ENCODE assay signal across 12 mouse cellular contexts in the genomic region with DNA sequence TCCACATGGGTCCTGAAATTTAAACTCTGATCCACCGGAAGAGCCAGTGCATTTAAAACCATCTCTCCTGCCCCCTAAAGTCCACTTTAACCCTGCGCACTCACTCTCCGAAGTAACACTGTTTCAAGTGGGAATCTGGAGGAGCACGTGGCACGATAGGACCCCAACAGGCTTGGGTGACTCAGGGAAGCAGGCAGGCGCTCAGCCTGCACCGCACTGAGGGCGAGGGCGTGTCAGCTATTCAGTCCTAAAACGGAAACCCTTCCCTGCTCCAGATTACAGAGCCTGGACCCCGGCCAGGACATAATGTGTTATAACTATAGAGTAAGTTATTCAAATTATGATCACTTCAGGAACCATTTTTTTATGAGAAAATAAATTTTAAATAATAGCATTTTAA. TPM values are rescaled to one million over a fixed set of nuclear protein-coding genes. Genes with fewer than 3 reads are reported as not detected.
DNase-seq lines count a peak whose midpoint lies in the region; ATAC-seq and TF ChIP-seq lines count a peak whose summit lies in the region.
"Had no signal": no experiment of that assay in that cellular context is flagged by ENCODE, and none has a peak within 500 bp of the region (broad histone marks: within the 10 kb centered on the region; RNA-seq: fewer than 3 reads in every experiment).

No protein-coding gene starts in this region.

- no peak overlapping the region for H3K9ac ChIP-seq in heart, postnatal 0 days (replicated peaks; ENCODE audit: low read depth, low read length)
- no peak overlapping the region for H3K9ac ChIP-seq in lung, embryonic 14.5 days
- H3K9ac ChIP-seq: hindbrain, embryonic 14.5 days; liver, embryonic 15.5 days had no signal

- peak overlapping the region; percentile 30 for H3K27ac ChIP-seq in heart, postnatal 0 days (ENCODE audit: low read depth)
- H3K27ac ChIP-seq in lung, embryonic 14.5 days (ENCODE audit: low read depth), result no peak overlapping the region
- H3K27ac ChIP-seq: hindbrain, embryonic 14.5 days; liver, embryonic 15.5 days had no signal

- H3K27me3 ChIP-seq in heart, postnatal 0 days (ENCODE audit: control insufficient read depth, insufficient read depth, low read length), result no peaks in the 10 kb centered on the region
- H3K27me3 ChIP-seq in lung, embryonic 14.5 days (ENCODE audit: insufficient read depth, low read length), result no peaks in the 10 kb centered on the region; the same call in 1 of the 2 replicates

- H3K9me3 ChIP-seq in heart, postnatal 0 days (replicated peaks; ENCODE audit: control insufficient read depth, low read length), result no peaks in the 10 kb centered on the region
- no peaks in the 10 kb centered on the region for H3K9me3 ChIP-seq in lung, embryonic 14.5 days (ENCODE audit: low read depth, low read length)
- H3K9me3 ChIP-seq: G1E; liver, embryonic 15.5 days had no signal

- no peak overlapping the region for H3K4me3 ChIP-seq in heart, postnatal 0 days (ENCODE audit: low read depth, low read length)
- no peak overlapping the region for H3K4me3 ChIP-seq in lung, embryonic 14.5 days (ENCODE audit: low read depth, low read length)
- H3K4me3 ChIP-seq: liver, embryonic 15.5 days had no signal

- ATAC-seq in heart, postnatal 0 days (ENCODE audit: insufficient read depth, low read depth), result peak; percentile 22; the same call in 1 of the 2 replicates
- no peak; the same call in 1 of the 2 replicates for ATAC-seq in lung, embryonic 14.5 days (ENCODE audit: insufficient read depth)
- ATAC-seq in erythroid progenitor cell, adult 5-6 weeks (replicated peaks; ENCODE audit: low FRiP score, poor library complexity, severe bottlenecking), result no peak
- ATAC-seq: forebrain, embryonic 14.5 days had no signal

- 0 out of 2 replicates have a peak, but pooled peaks have one; percentile 4 for TF ChIP-seq CTCF in heart, postnatal 0 days (IDR thresholded peaks at IDR 0.05; ENCODE audit: low read depth)
- TF ChIP-seq CTCF in lung, embryonic 14.5 days (IDR thresholded peaks at IDR 0.05; ENCODE audit: low read depth), result no peak

- 13% methylated on average over 11 of the region's 11 CpGs for WGBS in heart, postnatal 0 days
- WGBS in lung, embryonic 14.5 days, result 32% methylated on average over 11 of the region's 11 CpGs

- peaks cover 30% of the 10 kb centered on the region for H3K4me1 ChIP-seq in heart, postnatal 0 days (ENCODE audit: control insufficient read depth, insufficient read depth)
- H3K4me1 ChIP-seq in lung, embryonic 14.5 days (ENCODE audit: insufficient read depth), result peaks cover 9% of the 10 kb centered on the region; the same call in 1 of the 2 replicates

- no peak for TF ChIP-seq EP300 in heart, postnatal 0 days (IDR thresholded peaks at IDR 0.05; ENCODE audit: low read depth)

- H3K4me2 ChIP-seq in heart, postnatal 0 days (ENCODE audit: low read depth, low read length), result no peak overlapping the region
- no peak overlapping the region for H3K4me2 ChIP-seq in lung, embryonic 14.5 days
- H3K4me2 ChIP-seq: hindbrain, embryonic 14.5 days; liver, embryonic 15.5 days had no signal

- peak; percentile 43 for DNase-seq in adrenal gland, postnatal 10 days
- no peak for DNase-seq in adrenal gland, postnatal 4 days (ENCODE audit: low spot score in 2 of 2)
- peak; percentile 21 for DNase-seq in adrenal gland, postnatal 25 days
- DNase-seq in heart, postnatal 0 days (ENCODE audit: low spot score), result peak; percentile 72
- DNase-seq in lung, embryonic 14.5 days, result peak; percentile 61
- DNase-seq in cerebellum, adult 8-10 months, result no peak
- DNase-seq in layer of hippocampus, postnatal 14 days (ENCODE audit: low spot score in 2 of 2), result no peak

- no peaks in the 10 kb centered on the region for H3K36me3 ChIP-seq in heart, postnatal 0 days (replicated peaks; ENCODE audit: control insufficient read depth, insufficient read depth, low read length)
- no peaks in the 10 kb centered on the region for H3K36me3 ChIP-seq in lung, embryonic 14.5 days (ENCODE audit: insufficient read depth)
- H3K36me3 ChIP-seq: G1E; liver, embryonic 15.5 days had no signal

RNA-seq across cellular contexts. Expression of a gene that starts 29.4 kb away (rescaled TPM):
- total RNA-seq in adrenal gland, postnatal 10 days (2021), result 100 to 1,000 TPM in 1 of 2 experiments, 10 to 100 TPM in 1; 99.3 to 120 TPM
- total RNA-seq in adrenal gland, postnatal 4 days (2021), result 10 to 100 TPM; 86.2 to 94.5 TPM
- 104 and 112 TPM in 2 replicates for total RNA-seq in adrenal gland, postnatal 25 days (2021)
- 92.5 and 95.3 TPM in 2 replicates for total RNA-seq in heart, postnatal 0 days (2014; rRNA removed; ENCODE audit: low replicate concordance)
- polyA plus RNA-seq in heart, postnatal 0 days (2015; fragmentation: Nextera tagmentation; extraction: Ambion mirVana), result 41.4 and 47.7 TPM in 2 replicates
- polyA plus RNA-seq in lung, embryonic 14.5 days (2014; fragmentation: Nextera tagmentation; extraction: Ambion mirVana), result 65.9 and 66.6 TPM in 2 replicates
- 10 to 100 TPM; 66.9 to 70.5 TPM for total RNA-seq in layer of hippocampus, postnatal 14 days (2021)
- total RNA-seq in erythroid progenitor cell, adult 5-6 weeks (2015; ENCODE audit: low replicate concordance), result 41.9 and 46.9 TPM in 2 replicates
- 72.3 and 79.2 TPM in 2 replicates for total RNA-seq in erythroid progenitor cell, adult 5-6 weeks (2017; ENCODE audit: low replicate concordance)

RNA-seq across cellular contexts. Expression of a gene that starts 42.4 kb away (rescaled TPM):
- total RNA-seq in adrenal gland, postnatal 10 days (2021), result 10 to 100 TPM; 46.3 to 50.3 TPM
- 10 to 100 TPM; 51.1 to 60.0 TPM for total RNA-seq in adrenal gland, postnatal 4 days (2021)
- total RNA-seq in adrenal gland, postnatal 25 days (2021), result 15.0 and 37.3 TPM in 2 replicates
- total RNA-seq in heart, postnatal 0 days (2014; rRNA removed; ENCODE audit: low replicate concordance), result 72.7 and 739 TPM in 2 replicates
- polyA plus RNA-seq in heart, postnatal 0 days (2015; fragmentation: Nextera tagmentation; extraction: Ambion mirVana), result 240 and 250 TPM in 2 replicates
- polyA plus RNA-seq in lung, embryonic 14.5 days (2014; fragmentation: Nextera tagmentation; extraction: Ambion mirVana), result 87.5 and 96.8 TPM in 2 replicates
- 100 to 1,000 TPM; 230 to 235 TPM for total RNA-seq in layer of hippocampus, postnatal 14 days (2021)
- total RNA-seq in erythroid progenitor cell, adult 5-6 weeks (2015; ENCODE audit: low replicate concordance), result 67.5 and 120 TPM in 2 replicates
- total RNA-seq in erythroid progenitor cell, adult 5-6 weeks (2017; ENCODE audit: low replicate concordance), result 13.5 and 41.5 TPM in 2 replicates

Comparison
In these comparisons a context has a peak if more than half of its experiments do, and no peak if none do; other contexts are left out.
1. DNase-seq: peak in adrenal gland, postnatal 10 days (single experiment), adrenal gland, postnatal 25 days (single experiment), heart, postnatal 0 days (single experiment) and lung, embryonic 14.5 days (single experiment); none in adrenal gland, postnatal 4 days (0 of 2), cerebellum, adult 8-10 months (single experiment) and layer of hippocampus, postnatal 14 days (0 of 2).